Mouse (Mus musculus): ENCODE results near the gene Capn1.

Capn1 gene

DNA sequence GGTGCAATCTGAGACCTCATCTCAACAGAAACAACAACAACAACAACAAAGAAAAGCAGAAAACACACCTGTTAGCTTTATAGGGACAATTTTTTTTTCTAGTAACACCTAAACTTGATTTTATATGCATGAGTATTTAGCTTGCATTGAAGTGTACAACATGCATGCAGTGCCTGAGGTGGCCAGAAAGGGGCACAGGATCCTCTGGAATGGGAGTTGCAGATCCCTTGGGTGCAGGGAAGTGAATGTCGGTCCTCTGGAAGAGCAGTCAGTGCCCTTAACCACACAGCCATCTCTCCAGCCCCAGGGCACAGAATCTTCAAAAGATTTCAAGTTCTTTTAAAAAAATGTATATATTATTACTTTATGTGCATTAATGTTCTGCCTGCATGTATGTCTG, 53.0 kb downstream of the Capn1 start:
- CTCF ChIA-PET: interaction anchor here in 1 of 4 experiments (0.5 to 0.9 kb wide), 3 partner anchors 56 to 104 kb away, joined by 3 read pairs; partner anchors contain the start of gene Znhit2
- POLR2A ChIA-PET: interaction anchor here in 3 of 4 experiments (0.7 to 2.8 kb wide), 18 partner anchors 12 to 474 kb away, joined by 3 to 24 read pairs (median 4); partner anchors contain the start of genes Cdc42ep2 (in 1 of the 3), Cdca5 (in 1 of the 3), Mus81 (in 1 of the 3) and Snx15 (in 1 of the 3)

DNA sequence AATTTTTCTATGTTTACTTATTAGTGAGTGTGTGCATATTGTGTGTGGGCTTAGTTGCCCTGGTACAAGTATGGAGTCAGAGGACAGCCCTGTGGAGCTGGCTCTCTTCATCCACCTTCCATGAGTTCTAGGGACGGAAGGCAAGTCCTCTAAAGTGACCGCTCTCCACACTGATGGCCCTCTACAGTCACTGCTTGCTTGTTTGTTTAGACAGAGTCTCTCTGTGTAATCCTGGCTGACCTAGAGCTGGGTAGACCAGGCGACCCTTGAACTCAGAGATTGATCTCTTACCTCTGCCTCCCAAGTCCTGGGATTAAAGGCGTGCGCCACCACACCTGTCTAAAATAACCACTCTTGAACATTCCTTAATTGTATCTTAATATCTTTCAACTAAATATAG, 58.3 kb downstream of the Capn1 start:
- ChIA-PET POLR2A (interaction anchor here (0.6 to 4.1 kb wide), 9 partner anchors 14 to 171 kb away, joined by 3 to 16 read pairs (median 6); partner anchors contain the start of genes Cdc42ep2 (in 1 of the 4) and Snx15 (in 1 of the 4)), CTCF (interaction anchor here in 3 of 4 experiments (0.6 to 3.6 kb wide), 14 partner anchors 13 to 185 kb away, joined by 3 to 32 read pairs (median 4); partner anchors contain the start of genes Cdc42ep2 (in 3 of the 3), Arl2 (in 1 of the 3) and Capn1 (in 1 of the 3))

DNA sequence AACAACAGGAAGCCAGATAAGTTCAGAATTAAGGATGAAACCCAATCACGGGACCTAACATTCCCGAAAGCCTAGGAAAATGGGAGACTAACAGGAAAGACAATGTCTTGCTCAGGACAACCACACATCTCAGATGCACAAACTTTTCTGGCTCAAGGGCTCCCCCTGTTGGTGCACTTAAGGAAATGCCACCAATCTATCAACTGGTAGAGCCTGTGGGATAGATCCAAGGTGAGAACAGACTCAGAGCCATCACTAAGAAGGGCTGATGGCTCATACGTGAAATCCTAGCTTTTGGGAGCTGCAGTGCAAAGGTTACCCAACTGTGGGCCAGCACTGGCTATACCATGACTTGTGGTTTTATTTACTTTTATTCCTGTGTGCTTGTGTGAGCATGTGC, 59.0 kb downstream of the Capn1 start:
- ChIA-PET POLR2A (interaction anchor here (0.6 to 4.4 kb wide), 27 partner anchors 11 to 171 kb away, joined by 3 to 17 read pairs (median 4); partner anchors contain the start of genes Cdc42ep2 (in 2 of the 4), Capn1 (in 1 of the 4), Snx15 (in 1 of the 4) and Tigd3 (in 1 of the 4)), CTCF (interaction anchor here (0.6 to 3.6 kb wide), 26 partner anchors 11 to 378 kb away, joined by 3 to 32 read pairs (median 4); partner anchors contain the start of genes Cdc42ep2 (in 4 of the 4), Arl2 (in 1 of the 4), Capn1 (in 1 of the 4) and Cdc42bpg (in 1 of the 4))

DNA sequence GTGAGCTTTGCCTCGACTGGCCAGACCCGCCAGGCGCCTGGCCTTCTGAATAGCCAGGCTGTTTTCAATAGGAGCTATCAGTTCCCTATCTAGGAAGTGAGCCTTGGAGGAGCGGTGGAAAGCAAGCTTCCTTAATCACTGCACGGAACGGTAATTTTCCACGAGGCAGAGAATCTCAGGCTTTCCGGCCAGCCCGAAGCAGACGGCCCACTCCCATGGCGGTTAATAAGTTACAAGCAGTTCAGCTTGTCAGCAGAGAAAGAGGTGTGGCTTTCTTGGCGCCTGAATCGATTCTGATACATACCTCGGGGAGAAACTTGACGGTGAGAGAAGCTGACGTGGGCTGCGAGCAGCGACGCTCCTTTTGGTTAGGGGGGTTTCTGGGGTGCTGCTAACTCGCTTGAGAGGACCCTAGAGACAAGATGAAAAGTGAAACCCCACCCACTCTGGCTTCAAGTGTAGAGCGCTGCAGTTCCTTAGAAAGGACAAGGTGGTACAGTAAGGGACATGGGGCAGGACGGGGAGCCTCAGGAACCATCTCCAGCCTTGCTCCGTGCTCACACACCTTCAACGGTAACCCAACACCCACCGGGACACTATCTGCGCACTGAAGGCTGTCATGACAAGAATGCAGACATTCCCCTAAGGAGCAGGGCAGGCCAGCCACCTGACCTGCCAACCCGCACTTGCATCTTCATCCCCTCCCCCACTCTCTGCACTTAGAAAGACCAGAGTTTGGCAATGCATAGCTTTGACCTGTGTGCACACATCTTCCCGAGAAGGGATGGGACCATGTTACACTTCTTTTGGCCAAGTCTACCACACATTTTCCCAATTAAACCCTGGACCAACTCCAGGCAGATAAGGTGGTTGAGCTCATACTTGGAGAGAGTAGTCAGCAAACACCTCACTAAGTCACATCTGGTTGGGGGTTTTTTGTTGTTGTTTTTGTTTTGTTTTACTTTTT, 59.7 kb downstream of the Capn1 start:
- POLR2A ChIA-PET: interaction anchor here (0.5 to 4.4 kb wide), 52 partner anchors 8 to 1315 kb away, joined by 3 to 17 read pairs (median 4); partner anchors contain the start of genes Cdc42ep2 (in 3 of the 4), Pola2 (in 3 of the 4), Capn1 (in 1 of the 4) and Snx15 (in 1 of the 4)
- CTCF ChIA-PET: interaction anchor here (0.5 to 3.6 kb wide), 38 partner anchors 7 to 1951 kb away, joined by 3 to 32 read pairs (median 4); partner anchors contain the start of genes Cdc42ep2 (in 4 of the 4), Arl2 (in 1 of the 4), Capn1 (in 1 of the 4) and Cdc42bpg (in 1 of the 4)

DNA sequence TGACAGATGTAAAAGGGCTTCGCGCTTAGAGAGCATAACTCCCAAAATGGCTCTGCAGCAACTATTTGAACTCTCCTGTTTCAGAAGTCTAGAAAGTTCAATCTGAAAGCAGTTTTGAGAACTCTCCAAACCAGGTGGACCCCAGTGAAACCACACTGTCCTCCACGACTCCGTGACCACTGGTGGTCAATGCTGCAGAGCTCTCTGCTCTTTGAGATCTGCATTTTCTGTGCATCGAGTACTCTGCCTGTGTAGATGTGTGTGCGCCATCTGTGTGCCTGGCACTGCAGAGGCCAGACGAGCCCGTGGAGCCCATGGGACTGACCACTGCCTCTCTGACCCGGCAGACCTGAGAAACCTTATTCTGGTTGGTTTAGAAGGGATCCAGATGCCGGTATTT, 60.8 kb downstream of the Capn1 start:
- ChIA-PET POLR2A (interaction anchor here in 3 of 4 experiments (0.5 to 4.4 kb wide), 31 partner anchors 9 to 173 kb away, joined by 3 to 21 read pairs (median 5); partner anchors contain the start of genes Cdc42ep2 (in 3 of the 3), Pola2 (in 3 of the 3), Capn1 (in 1 of the 3) and Mrpl49 (in 1 of the 3)), CTCF (interaction anchor here (0.6 to 3.6 kb wide), 13 partner anchors 9 to 1950 kb away, joined by 3 to 32 read pairs (median 4); partner anchors contain the start of genes Cdc42ep2 (in 2 of the 4), Pola2 (in 1 of the 4) and Tigd3 (in 1 of the 4))

DNA sequence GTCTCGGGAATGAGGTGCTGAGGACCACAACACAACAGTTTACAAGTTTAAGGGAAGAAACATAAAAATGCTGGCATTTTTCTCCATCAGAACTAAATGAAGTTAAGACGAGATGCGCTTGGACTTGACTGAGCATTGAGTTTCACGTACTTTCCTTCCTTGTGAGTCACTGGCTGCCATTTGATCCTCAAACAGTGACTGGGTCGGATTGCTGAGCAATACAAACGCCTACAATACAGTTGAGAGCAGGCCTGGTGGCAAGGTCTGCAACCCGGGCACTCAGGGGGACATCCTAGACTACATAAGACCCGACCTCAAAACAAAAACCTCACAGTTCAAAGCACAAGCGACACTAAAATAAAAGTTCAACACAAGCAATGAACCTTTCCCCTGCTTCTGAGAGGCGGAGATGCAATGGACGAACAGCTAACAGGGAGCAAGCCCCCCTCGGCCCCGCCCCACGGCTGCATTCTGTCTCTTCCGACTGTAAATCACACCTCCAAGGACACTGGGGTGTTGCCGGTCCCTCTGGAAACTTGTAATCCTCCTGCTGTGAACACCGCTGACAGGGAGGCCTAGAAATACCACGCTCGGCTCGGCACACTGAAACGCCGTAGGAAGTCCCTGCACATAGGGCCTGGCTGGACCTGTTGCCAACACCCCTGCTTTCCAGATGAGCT, 61.5 kb downstream of the Capn1 start:
- ChIA-PET POLR2A (interaction anchor here in 3 of 4 experiments (0.6 to 4.4 kb wide), 33 partner anchors 9 to 167 kb away, joined by 3 to 21 read pairs (median 4); partner anchors contain the start of genes Cdc42ep2 (in 2 of the 3), Pola2 (in 2 of the 3), Capn1 (in 1 of the 3) and Mrpl49 (in 1 of the 3)), CTCF (interaction anchor here in 3 of 4 experiments (0.6 to 2.6 kb wide), 8 partner anchors 10 to 480 kb away, joined by 3 to 15 read pairs (median 5); partner anchors contain the start of genes Cdc42ep2 (in 2 of the 3), Pola2 (in 1 of the 3) and Tigd3 (in 1 of the 3))

DNA sequence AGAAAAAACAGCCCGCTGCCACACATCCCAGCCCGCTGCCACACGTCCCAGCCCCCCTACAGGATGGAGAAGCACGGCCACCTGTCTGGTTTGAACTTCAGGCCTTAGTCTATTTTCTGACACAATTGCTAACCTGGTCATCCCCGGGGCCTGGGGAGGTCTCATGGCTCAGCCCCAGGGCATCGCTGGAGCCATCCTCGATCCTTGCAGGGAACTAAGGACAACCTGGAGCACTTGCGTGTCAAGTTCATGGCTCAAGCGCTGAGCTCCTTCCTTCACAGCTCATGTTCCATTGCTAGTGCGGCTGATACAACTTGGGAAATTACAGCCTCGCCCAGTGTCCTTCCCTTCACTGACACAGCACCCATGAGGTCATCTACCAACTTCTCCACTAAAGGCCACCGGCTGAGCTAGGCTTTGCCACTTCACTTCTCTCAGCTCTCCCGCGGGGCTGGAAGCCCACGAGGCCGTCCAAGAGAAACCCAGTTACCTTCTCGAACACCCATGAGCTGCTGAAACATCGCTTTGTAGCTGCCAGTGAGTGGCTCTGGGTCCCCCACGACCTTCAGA, 62.4 kb downstream of the Capn1 start:
- ChIA-PET POLR2A (interaction anchor here in 3 of 4 experiments (0.6 to 4.4 kb wide), 39 partner anchors 8 to 171 kb away, joined by 3 to 21 read pairs (median 4); partner anchors contain the start of genes Cdc42ep2 (in 2 of the 3), Syvn1 (in 2 of the 3), Capn1 (in 1 of the 3) and Dpf2 (in 1 of the 3)), CTCF (interaction anchor here in 3 of 4 experiments (0.5 to 2.6 kb wide), 10 partner anchors 11 to 166 kb away, joined by 3 to 11 read pairs (median 4); partner anchors contain the start of genes Pola2 (in 2 of the 3) and Cdc42ep2 (in 1 of the 3))

DNA sequence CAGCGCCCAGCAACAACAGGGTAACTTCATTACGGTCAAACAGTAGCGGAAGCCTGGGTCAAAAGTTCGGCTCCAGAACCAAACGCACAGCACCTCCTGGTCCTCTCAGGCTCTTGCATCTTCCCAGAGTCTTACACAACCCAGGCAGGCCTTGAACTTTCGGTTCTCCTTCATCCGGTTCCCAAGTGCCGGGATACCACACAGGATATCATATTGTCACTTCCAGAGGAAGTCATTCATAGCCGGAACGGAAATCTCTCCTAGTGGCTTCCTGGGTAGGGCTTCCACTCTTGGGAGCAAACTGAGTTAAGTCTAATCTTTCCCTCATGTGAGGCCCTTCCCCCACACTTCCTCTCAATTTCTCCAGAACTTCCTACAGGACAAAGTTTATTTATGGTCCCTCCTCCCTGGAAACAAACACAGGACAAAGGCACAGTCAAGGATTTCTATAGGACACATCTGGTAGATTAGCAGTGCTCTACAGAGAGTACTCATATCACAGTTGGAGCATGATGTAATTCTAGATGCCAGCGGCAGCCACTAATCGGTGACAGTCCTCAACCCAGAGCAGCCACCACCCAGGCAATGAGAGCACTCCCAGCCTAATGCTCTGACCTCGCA, 63.5 kb downstream of the Capn1 start:
- CTCF ChIA-PET: interaction anchor here in 3 of 4 experiments (0.6 to 2.6 kb wide), 5 partner anchors 12 to 165 kb away, joined by 3 to 11 read pairs (median 3); partner anchors contain the start of gene Pola2 (in 2 of the 3)
- POLR2A ChIA-PET: interaction anchor here in 3 of 4 experiments (0.6 to 4.4 kb wide), 16 partner anchors 12 to 151 kb away, joined by 3 to 17 read pairs (median 4); partner anchors contain the start of genes Cdc42ep2 (in 2 of the 3), Capn1 (in 1 of the 3) and Dpf2 (in 1 of the 3)

DNA sequence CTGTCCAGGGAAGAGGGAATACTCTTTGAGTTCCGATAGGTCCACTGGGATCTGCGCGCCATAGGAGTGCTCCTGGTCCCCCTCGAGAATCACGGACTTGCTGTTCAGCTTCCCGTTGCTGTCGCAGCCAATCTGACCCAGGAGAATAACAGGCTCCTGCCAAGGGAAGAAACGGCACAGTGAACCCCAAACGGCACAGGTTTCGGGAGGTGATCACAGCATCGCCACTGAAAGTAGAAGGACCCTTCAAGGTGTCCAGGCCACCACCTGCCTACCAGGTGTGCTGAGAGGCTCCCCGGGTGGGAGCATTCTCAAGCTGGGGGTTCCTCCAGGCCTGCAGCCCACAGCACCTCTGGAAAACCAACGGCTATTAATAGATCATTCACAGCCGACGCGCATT, 64.1 kb downstream of the Capn1 start:
- ChIA-PET POLR2A (interaction anchor here in 3 of 4 experiments (0.6 to 2.1 kb wide), 11 partner anchors 27 to 263 kb away, joined by 3 to 8 read pairs (median 4); partner anchors contain the start of genes Cdc42ep2 (in 2 of the 3), Capn1 (in 1 of the 3), Pcnx3 (in 1 of the 3) and Tigd3 (in 1 of the 3)), CTCF (interaction anchor here in 1 of 4 experiments (0.6 kb wide), 1 partner anchor 27 kb away, joined by 3 read pairs; no protein-coding TSS in a partner anchor)

DNA sequence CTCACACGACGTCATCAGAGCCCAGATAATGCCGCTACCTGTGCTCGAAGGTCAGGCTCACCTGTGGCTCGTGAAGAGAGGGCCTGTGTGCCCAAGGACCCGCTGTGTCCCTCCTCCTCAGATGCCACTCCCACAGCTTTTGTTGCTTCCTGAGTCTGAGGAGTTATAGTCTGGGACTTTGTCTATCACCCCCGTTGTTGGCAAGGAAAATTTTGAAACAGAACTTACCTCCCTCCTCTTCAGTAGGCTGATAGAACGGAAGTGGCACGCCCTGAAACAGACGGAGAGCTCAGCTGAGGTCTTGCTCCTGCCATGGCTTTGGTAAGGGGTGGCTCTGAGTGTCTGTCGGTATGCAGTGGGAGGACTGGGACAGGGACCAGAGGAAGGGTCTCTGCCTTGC, 65.5 kb downstream of the Capn1 start:
- ChIA-PET CTCF (interaction anchor here in 2 of 4 experiments (1.0 to 1.1 kb wide), 2 partner anchors 26 to 163 kb away, joined by 3 read pairs; partner anchors contain the start of gene Cdc42ep2 (in 1 of the 2)), POLR2A (interaction anchor here in 2 of 4 experiments (0.6 to 2.1 kb wide), 14 partner anchors 12 to 135 kb away, joined by 3 to 8 read pairs (median 4); partner anchors contain the start of genes Cdc42ep2 (in 2 of the 2), Capn1 (in 1 of the 2), Cdca5 (in 1 of the 2) and Pola2 (in 1 of the 2))

DNA sequence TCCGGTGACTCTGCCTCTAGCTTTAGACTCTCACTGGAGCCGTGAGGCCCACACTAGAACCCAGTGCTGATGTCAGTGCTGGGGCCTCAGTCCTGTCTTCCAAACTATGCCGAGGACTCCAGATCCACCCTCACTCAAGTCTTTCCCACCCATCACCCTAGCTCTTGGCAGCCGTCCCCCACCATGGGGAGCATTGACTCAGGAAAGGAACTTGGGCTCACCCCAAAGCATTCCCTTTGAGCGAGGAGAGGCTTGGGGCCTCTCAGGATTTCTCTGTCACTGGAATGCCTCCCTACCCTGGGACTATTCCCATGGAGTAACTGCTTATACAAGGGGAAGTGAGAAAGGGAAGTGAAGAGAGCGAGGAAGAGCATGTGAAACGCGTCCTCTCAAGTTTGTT, 69.8 kb downstream of the Capn1 start:
- ChIA-PET POLR2A (interaction anchor here in 3 of 4 experiments (0.6 to 5.1 kb wide), 13 partner anchors 8 to 178 kb away, joined by 3 to 29 read pairs (median 5); partner anchors contain the start of gene Cdc42ep2 (in 2 of the 3)), CTCF (interaction anchor here in 2 of 4 experiments (1.0 to 1.1 kb wide), 2 partner anchors 11 to 71 kb away, joined by 3 to 4 read pairs; no protein-coding TSS in a partner anchor)

DNA sequence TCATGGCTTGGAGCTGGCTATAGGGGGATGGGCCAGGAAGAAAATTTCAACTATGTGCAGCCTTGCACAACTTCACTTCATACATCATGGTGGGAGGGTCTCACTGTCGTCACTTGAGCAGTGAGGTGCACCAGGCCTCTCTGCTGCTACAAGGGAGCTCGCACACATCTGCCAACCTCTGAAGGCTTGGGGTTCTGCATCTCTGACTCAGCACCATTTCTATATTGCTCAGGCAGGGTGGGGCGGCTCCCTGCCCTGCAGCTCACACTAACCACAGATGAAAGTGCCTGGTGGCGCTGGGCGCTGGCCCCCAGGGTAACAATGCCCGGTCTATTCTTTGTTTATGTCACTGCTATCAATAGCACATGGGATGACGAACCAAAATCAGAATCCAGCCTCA, 70.7 kb downstream of the Capn1 start:
- CTCF ChIA-PET: interaction anchor here (0.6 to 1.6 kb wide), 7 partner anchors 11 to 510 kb away, joined by 3 to 6 read pairs (median 4); no protein-coding TSS in a partner anchor

DNA sequence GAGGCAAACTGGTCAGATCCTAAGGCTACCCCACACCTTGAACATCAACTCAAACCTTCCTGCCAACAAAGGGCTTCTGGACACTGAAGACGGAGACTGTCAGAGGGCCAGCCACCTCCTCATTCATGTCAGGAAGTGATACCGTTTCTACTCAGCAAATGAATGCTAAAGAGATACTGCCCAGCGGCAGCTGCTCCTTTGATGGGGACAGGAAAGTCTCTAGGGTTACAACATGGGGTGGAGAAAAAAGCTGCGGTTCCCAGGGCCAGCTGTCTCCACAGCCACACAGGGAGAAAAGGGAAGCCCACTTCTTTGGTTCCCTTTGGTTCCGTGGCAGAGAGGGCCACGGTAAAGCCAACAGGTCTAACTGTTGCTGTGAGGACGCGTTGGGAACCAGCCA, 71.6 kb downstream of the Capn1 start:
- POLR2A ChIA-PET: interaction anchor here in 3 of 4 experiments (0.6 to 5.1 kb wide), 25 partner anchors 8 to 455 kb away, joined by 3 to 29 read pairs (median 4); partner anchors contain the start of genes Cdc42ep2 (in 2 of the 3), Dpf2 (in 1 of the 3), Frmd8 (in 1 of the 3) and Pola2 (in 1 of the 3)
- CTCF ChIA-PET: interaction anchor here in 3 of 4 experiments (0.9 to 1.6 kb wide), 5 partner anchors 12 to 22 kb away, joined by 3 to 6 read pairs (median 4); partner anchors contain the start of gene Cdc42ep2 (in 1 of the 3)

More for the DNA sequence above, 70.7 kb downstream of the Capn1 start:
- POLR2A ChIA-PET: interaction anchor here in 3 of 4 experiments (0.6 to 5.1 kb wide), 26 partner anchors 8 to 454 kb away, joined by 3 to 29 read pairs (median 4); partner anchors contain the start of genes Cdc42ep2 (in 2 of the 3), Frmd8 (in 1 of the 3), Pola2 (in 1 of the 3) and Sac3d1 (in 1 of the 3)

DNA sequence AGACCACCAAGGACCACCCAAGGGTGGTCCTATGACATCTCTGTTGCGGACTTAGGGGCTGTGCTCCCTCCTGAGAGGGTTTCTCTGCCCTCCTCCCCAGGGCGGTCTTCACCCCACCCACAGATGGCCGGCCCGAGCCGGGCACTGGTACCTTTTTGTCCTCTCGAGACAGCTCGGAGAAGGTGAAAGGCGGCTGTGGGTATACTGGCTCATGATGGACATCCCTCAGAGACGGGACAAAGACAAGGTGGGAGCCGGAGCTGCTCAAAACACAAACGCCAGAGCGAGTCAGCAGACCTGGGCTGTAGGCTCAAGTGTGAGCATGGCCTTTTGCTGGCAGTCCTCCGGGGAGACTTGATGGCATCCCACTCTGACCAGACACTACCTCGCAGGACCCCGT, 72.3 kb downstream of the Capn1 start:
- POLR2A ChIA-PET: interaction anchor here in 3 of 4 experiments (0.8 to 5.1 kb wide), 10 partner anchors 9 to 175 kb away, joined by 3 to 29 read pairs (median 8); partner anchors contain the start of genes Cdc42ep2 (in 2 of the 3), Dpf2 (in 1 of the 3) and Sac3d1 (in 1 of the 3)

More for the DNA sequence above, 72.3 kb downstream of the Capn1 start:
- CTCF ChIA-PET: interaction anchor here (0.5 to 1.6 kb wide), 6 partner anchors 13 to 1236 kb away, joined by 3 to 6 read pairs (median 4); partner anchors contain the start of gene Cdc42ep2 (in 1 of the 4)
